Mouse (Mus musculus): ENCODE results near the gene Sgsh.
A peak's percentile ranks its signal among the peaks of the same experiment; 100 is the strongest.
"Not testable (repeated sequence)": the region's sequence is repeated elsewhere in the genome, so short reads cannot be mapped to it uniquely, and the experiment has no call there.

Gene Sgsh

DNA sequence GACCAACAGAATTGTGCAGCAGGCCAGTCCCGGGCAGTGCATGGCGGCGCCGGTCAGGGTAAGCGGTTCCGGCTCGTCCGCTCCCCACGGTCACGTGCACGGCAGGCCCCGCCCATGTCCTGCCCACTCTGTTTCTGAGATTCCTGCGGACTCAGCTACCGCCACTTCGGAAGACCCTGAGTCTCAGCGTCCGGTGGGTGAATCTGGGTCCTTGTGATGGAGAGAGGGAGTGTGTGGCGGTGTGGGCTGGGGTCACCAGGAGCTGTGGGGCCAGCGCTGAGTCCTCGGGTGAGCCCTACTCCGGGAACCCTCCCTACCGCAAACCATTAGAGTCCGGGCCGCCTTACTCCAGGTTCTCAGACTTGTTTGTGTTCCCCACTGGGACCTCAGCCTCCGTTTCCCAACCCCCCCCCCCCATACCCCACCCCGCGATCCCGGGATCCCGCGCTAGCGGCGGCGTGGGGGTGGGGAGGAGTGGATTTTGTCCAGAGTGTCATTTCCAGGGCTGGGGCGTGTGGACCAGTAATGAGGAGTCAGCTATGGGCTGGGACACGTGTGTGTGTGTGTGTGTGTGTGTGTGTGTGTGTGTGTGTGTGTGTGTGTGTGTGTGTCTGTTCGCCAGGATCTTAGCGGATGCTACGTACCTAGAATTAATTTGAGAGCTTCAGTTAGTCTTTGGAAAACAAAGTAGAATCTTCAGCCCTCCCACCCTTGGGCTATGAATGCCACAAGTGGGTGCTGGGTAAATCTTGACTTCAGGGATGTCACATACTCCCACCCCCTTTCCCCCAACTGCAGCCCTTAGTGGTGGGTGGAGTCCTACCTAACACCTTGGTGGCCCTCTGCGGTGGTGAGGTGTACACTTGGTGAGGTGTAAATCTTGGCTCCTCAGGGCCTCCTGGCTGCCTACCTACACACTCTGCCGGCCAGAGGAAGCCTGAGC is at the start of gene Sgsh, which contains the start of gene Slc26a11:
TSS of gene Sgsh (minus strand) at position 94 of the 943 bp plus-strand sequence.
TSS of gene Slc26a11 (plus strand) at position 115 of the 943 bp plus-strand sequence.
- DNase-seq (ENCODE audit: low spot score): peak; percentile 92

DNA sequence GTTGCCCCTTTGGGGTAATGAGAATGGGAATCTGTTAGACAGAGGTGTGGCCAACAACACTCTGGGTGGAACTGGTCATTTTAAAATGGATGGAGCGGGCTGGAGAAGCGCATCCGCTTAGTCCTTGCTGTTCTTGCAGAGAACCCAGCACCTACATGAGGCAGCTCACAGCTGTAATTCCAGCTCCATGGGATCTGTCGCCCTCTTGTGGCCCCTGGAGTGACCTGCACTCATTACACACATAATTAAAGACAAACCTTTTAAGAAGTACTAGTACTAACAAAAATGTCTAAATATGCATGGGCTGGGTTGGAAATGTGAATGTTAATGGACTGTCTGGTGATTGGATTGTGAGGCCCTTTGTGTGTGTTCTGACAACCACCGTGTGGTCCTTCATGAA is 49.3 kb upstream of the Sgsh start:
- DNase-seq (ENCODE audit: low spot score): no peak

DNA sequence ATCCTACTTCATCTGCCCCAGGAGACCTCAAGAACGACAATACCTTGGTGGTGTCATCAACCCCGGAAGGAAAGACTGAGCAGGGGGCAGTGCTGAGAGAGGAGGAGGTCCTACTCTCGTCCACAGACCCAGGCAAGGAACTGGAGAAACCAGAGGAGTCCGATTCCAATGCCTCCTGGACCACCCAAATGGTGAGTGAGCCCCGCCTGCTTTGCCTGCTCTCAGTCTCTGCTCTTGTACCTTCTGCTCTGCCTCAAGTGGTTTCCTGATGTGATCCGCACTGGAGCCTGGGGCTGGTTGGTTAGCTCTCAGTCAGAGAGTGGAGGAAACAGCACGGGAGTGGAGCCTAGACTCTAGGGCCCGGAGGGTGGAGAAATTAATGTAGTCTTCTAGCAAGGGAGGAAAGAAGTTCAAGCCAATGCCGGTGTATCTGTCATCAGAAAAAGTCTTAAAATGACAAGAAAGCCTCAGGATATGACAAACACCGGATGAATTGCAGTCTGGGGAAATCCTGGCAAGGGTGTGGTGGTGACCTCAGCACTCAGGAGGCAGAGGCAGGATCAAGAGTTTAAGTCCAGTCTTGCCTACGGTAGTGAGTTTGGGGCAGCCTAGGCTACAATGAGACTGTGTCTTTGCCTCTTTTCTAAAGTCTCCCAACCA is 47.3 kb upstream of the Sgsh start:
- no peak for DNase-seq (ENCODE audit: low spot score)

DNA sequence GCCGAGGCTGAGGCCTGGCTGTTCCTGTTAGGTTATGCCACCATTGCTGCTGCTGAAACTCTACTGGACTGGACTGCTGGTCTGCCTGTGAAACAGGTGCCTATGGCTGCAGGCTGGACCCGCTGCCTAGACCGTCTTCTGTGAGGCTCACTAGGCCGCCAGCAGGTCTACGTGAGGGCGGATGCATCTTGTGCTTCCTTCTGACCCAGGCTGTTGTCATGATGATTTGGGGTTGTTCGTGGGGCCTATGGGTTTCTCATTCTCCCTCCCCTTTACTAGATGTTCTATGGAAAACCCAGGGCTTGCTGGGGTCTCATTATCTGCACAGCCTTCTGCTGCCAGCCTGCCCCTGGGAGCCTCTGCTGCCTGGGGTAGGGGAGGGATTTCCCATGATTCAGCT is 41.1 kb upstream of the Sgsh start:
- no peak for DNase-seq (ENCODE audit: low spot score)

DNA sequence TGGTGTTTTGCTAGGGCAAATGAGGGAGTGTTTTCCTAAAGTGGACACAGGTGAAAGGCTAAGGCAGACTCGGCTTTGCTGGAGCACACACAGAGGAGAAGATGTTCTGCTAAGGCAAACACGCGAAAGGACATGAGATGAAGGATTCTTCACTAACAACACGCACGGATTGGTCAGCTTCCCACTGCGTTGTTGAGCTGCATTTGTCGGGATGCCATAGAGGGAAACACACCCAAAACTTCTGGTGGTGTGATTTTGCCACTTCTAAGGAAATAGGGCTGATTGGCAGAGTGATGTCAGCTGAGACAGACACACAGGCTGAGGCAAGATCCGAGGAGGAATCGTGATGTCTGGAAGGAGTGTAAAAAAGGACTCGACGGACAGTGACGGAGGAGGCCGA is 40.6 kb upstream of the Sgsh start:
- DNase-seq (ENCODE audit: low spot score): no peak

DNA sequence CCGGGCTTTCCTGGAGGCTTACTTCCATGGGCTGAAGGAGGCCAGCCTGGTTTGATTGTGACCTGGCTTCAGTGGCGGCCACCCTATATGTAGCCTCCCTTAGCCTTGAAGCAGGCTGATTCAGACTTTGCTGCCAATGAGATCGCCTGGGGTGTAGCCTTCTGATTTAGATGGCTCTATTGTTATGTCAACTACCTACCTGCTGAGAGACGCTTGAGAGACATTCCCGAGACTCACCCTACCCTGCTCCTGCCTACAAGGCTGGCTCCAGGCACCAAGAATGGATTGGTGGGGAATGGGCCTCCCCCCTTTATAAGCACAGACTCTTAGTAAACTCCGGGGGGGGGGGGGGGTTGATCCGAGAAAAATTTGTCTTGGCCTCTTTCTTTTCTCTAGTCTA is 40.1 kb upstream of the Sgsh start:
- DNase-seq (ENCODE audit: low spot score): no peak

DNA sequence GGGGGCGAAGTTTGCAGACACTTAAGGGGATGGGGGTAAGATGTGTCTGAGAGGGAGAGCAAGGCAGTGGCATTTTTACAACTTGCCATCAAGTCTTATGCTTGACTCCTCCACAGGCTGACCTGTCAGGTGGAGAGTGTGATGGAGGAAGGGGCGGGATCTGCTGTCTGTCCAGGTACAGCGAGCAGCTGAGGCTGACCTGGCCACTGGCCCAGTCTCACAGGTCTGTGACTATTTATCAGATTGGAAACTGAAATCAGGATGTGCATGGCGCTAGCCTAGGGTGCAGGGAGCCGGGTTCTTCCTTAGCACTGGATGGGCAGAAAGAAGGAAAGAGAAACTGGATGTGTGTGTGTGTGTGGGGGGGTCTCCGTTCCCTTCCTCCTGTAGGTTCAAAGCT is 38.9 kb upstream of the Sgsh start:
- DNase-seq (ENCODE audit: low spot score): no peak

DNA sequence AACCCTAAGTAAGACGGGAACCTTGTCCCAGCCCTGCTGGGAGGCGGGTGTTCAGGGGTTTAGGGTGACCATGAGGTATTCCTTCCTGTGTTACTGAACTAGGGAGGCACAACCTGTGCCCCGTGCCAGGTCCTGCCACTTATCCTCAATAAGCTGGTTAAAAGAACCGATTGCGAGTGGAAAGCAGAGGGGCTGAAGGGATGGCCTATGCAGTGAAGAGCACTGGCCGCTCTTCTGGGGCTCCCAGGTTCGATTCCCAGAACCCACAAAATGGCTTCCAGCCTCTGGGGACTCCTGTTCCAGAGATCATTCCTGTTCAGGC is 38.1 kb upstream of the Sgsh start:
- DNase-seq (ENCODE audit: low spot score): no peak

DNA sequence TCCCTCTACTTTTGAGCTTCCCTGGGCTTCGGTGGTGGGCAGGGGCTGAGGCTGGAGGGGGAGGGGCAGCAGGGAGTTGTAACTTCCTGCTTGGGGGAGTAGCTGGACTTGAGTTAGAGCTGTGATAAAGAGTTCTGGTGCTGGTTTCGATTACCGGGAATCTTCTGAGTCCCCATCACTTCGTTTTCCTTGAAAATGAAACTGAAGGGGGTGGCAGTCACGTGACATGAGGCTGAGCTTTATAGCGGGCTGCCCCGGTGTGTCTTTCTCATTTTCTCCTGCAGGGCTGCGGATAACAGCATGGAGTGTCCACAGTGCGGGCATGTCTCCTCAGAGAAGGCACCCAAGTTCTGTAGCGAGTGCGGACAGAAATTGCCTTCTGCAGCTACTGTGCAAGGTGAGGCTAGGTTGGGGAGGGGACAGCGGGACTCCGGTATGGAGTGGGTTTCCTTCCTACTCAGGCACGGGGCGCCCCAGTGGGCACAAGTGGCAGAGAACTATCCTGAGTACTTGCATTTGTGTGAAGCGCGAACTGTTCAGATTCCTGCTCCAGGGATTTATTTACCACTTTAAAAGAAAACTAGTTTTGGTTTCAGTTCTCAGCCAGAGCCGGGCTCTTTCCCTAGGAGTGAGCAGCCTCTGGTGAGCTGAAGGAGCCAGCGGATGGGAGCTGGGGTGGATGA is 37.6 kb upstream of the Sgsh start, which contains the start of gene Rnf213:
TSS of gene Rnf213 (plus strand) at position 301 of the 683 bp plus-strand sequence.
- peak; percentile 69 for DNase-seq (ENCODE audit: low spot score)

DNA sequence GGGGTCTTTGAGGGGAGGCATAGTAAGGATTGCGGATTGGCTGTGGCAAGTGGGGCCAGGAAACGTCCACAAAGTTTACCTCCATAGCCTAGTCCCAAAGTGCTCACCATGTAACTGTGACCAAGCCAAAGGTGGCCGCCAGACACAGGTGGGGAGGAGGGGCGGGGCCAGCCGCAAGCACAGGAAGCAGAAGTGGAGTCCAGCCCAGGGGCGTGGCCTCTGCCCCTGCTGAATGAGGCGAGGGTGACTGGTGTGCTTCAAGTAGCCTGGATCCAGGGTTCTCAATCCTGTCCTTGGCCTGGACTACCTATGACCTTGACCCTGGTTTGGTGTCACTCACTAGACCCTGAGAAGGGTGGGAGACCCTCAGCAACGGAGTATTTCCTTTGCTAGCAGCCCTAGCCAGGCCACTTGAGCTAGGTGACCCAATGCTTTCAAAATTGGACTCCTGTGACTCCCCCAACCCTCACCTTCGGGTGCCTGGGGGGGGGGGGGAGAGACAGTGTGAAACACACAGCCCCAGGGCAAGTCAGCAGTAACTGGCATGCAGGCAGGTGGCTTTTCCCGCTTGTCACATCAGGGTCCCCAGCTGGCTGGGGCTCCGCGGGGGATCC is 36.8 kb upstream of the Sgsh start:
- DNase-seq (ENCODE audit: low spot score): peak; percentile 88

DNA sequence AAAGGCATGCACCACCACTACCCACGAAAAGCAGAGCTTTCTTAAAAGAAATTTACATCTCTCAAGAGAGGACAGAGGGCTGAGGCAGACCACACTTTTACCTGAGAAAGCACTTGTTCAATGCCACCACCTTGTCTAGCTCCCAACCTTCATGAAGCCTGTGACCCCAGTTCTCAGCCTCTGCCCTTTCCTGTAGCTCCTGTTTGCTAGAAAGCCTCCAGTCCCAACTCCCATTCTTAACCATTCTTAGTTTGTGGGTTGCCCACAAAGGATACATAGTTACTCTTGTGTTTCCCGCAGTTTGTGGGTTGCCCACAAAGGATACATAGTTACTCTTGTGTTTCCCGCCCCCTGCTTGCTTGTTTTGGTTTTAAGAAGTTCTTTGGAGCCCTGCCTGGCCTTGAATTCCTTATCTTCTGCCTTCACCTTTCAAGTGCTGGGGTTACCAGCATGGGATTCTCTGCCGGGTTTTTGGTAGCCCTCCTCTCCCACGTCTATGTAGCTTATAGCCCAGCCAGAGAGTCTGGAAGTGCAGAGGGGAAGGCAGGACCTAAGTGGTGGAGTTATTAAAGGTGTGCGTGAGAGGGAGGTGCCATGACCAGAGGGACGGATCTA is 36.2 kb upstream of the Sgsh start:
- peak; percentile 14 for DNase-seq (ENCODE audit: low spot score)

DNA sequence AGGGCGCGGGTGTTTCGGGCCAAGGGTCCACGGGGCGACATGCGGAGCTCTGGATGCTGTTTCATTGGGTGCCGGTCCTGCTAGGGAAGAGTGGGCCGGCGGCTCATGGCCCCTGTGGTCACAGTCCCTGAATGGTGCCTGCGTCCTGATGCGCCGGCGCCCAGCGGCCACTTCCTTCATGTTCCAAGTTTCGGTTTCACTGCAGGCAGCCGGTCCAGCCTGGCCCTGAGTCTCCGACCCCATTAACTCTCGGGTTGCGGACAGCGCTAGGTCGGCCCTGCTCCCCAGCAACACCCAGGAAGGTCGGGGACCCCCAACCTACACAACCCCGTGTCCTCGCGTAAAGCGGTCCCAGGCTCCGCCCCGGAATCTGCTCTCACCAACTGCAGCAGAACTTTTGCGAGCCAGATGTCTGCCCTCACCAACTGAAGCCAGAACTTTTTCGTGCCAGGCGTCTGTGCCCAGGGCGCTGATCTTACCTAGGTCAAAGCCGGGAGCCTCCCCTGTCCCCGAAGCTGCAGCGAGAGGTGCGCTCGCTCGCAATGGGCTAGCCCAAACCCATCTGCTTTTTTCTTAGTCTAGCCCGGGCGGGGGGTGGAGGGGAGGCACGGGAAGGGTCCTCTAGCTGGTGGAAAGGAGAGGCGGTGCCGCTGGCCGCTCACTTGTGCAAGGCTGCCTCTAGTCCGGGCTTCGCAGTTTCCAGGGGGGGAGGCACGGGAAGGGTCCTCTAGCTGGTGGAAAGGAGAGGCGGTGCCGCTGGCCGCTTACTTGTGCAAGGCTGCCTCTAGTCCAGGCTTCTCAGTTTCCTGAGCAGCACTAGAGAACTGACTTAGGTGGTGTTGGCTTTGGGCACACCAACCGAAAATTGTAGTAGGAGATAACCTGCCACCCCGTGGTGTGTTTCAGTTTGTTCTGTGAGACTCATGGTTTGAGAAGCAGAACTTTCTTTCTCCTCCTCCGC is 35.2 kb upstream of the Sgsh start:
- peak; percentile 82 for DNase-seq (ENCODE audit: low spot score)

DNA sequence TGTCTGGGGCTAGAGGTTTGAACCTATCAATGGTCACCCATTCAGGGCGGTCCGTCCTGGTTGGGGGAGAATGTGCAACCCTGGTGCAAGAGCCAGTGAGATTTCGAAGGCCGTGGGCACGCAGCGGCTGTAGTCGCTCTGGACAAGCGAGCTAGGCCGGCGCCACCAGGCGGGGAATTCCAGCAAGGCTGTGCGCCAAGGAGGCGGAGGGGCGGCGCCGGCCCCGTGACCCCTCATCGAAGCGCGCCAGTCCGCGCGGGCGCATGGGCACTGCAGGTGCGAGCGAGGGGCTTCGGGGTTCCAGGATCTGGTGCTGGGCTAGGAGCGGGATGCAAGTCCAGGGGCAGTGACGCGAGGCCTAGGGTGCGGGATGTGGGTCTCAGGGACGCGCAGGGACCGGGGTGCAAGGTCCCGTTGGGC is 34.5 kb upstream of the Sgsh start:
- DNase-seq (ENCODE audit: low spot score): peak; percentile 77

DNA sequence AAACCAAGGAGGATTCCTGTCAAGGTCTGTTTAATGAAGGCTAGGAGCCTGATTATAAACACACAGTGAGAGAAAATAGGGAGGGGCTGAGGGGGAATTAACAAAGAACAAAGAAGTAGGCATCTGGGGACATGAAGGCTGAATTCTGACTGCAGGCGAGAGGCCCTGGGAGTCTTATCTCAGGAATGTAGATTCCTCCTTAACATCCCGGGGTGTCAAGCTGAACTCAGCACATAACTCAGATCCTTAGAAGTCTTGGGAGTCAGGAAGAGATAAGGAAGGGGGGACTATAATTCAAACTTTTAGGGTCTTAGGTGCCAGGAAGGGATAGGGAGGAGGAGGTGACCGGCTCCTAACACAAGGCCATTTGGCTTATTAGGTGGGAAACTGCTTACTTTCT is 31.9 kb upstream of the Sgsh start:
- DNase-seq (ENCODE audit: low spot score): not testable (repeated sequence)

DNA sequence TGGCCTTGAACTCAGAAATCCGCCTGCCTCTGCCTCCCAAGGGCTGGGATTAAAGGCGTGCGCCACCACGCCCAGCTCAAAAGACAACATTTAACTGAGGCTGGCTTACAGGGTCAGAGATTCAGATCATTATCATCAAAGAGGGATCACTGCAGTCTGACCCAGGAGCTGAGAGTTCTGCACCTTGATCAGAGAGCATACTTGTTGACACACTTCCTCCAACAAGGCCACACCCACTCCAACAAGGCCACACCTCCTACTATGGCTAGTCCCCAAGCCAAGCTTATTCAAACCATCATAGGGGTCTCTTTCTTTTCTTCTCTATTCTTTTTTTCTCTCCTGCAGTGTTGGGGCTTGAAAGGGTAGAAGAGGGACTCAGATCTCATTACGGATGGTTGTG is 31.0 kb upstream of the Sgsh start:
- no peak for DNase-seq (ENCODE audit: low spot score)

DNA sequence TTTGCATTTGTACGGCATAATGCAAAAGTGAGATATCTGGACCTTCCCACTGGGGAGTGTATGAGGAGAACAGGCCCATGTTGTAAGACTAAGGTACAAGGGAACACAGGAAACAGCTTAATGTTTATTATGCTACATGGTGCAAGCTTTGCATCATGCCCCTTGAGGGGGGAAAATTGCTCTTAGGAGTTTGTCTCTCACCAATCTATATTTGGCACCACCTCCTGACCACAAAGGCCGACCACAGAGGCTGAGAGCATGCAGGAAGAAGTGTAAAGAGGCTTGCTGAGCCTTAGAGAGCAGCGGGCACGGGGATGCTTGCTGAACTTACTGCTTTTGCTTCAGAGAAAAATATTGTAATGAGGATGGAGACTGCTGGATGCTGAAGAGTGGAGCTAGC is 29.6 kb upstream of the Sgsh start:
- peak; percentile 50 for DNase-seq (ENCODE audit: low spot score)

DNA sequence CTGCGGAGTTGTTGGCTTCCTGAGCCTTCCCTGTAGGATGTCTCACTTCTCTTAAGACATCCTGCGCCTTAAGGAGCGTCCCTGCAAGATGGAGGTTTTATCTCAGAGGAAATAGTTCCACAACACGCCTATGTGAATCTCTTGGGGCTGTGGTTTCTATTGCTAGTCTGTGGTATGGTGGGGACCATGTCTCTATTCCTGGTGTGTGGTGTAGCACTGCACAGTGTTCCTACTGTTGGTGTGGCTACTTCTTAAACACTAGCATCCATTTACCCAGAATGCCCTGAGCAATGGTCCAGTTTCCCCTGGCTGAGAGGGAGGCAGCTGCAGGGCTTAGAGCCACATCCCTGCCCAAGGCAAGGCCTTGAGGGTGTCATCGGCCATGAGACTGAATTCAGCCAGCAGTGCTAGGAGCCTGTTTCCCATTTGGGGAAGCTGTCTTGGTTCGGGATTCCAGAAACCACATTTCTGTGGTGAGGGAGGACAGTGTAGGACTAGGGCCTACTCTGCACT is 27.1 kb upstream of the Sgsh start:
- DNase-seq (ENCODE audit: low spot score): no peak

DNA sequence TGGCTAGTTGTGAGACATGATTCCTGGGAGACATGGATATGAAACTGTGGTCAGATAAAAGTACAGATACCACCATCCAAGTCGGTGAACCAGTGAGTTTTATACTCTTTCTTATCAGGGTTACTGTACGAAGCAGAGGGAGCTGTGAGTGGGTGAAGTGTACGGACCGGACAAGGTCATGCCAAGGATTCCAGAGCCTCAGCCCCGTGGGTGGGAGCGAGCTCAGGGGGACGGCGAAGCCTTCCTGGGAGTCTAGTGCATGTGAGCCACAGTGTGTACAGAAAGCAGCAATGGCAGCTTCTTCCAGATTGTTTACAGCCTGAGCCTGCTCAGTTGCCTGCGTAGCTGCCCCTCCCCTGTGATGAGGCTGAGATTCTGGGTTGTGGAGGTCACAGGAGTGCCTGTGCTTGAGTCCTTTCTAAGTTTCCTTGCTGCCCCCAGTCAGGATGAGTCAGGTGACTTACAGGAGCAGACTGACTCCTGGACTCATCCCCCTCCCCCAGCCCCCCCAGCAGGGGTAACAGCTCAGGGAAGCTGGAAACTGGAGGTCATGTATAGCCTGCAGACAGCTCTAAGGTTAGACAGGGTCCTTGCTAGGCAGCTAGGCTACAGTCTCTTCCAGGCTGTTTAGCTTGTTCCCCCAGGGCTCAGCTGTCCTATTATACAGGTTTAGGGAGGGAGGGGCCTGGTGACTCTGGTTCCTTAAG is 26.4 kb upstream of the Sgsh start:
- DNase-seq (ENCODE audit: low spot score): no peak

DNA sequence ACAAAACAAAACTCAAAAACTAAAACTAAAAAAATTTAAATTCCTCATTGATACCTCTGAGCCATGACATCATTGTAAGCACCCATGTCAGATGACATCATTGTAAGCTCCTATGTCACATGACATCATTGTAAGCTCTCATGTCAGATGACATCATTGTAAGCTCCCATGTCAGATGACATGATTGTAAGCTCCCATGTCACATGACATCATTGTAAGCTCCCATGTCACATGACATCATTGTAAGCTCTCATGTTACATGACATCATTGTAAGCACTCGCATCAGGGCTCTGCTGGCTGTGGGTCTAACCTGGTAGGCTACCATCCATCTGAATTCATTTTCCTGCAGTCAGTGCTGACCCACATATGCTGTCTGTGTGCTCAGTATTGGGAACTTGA is 23.2 kb upstream of the Sgsh start:
- no peak for DNase-seq (ENCODE audit: low spot score)

DNA sequence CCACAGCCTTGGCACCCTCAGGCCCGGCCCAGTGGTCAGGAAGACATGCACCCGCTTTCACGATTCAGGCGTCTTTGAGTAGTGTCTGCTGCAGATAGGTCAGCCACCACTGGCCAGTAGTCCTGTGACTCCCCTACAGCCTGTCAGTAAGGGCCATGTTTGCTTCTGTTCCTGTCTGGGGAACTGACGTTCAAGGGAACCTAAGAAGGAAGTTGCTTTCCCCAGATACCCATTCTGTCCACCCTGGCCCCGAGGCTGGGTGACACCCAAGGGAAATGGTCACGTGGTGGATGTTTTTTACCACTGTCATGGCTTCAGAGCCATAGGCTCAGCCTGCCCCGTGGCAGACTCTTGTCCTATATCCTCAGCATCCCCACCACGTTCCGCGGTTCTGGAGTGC is 22.0 kb upstream of the Sgsh start:
- no peak for DNase-seq (ENCODE audit: low spot score)
